Mouse (Mus musculus) adrenal gland, adult 2 months (tissue): ENCODE measurements around the gene Gm21964. TPM values are rescaled to one million over a fixed set of nuclear protein-coding genes. Genes with fewer than 3 reads are reported as not detected.

ENCODE experiments used
- DNase-seq: peaks from one replicate; pipeline ENCODE4 v3.0.0; 2021
- long read RNA-seq: library from polyadenylated mRNA; stranded (forward); transcript quantifications from one replicate; pipeline ENCODE4 v2.0.0, GENCODE M21; 2021
- polyA plus RNA-seq: library from polyadenylated mRNA; depleted of rRNA; stranded (reverse); fragments of >200 nt; gene quantifications from 2 replicates; pipeline ENCODE4 v1.2.3, GENCODE M21; 2012; rRNA removed
- total RNA-seq, 2 experiments: library from RNA; stranded (reverse); gene quantifications; 2 replicates each; pipeline ENCODE4 v1.2.3; 2021

Gm21964 gene
- total RNA-seq (not detected), polyA plus RNA-seq (not detected in 2 replicates)
- long read RNA-seq: 0 reads

- no peak for DNase-seq
Observed at GRCm38 (mm10) chr8:110100907-110101306, at the start of gene Gm21964. Gene Gm21964, plus strand, starts transcription at chr8:110101207.

GRCm38 (mm10) chr8:110051208-110051607 is 49.8 kb upstream of the Gm21964 start:
- no peak for DNase-seq

- no peak for DNase-seq
Observed at GRCm38 (mm10) chr8:110058207-110058606, 42.8 kb upstream of the Gm21964 start.

- no peak for DNase-seq
Observed at GRCm38 (mm10) chr8:110064161-110064560, 36.8 kb upstream of the Gm21964 start.

- no peak for DNase-seq
Observed at GRCm38 (mm10) chr8:110064606-110065365, 36.2 kb upstream of the Gm21964 start.

- DNase-seq: no peak
Observed at GRCm38 (mm10) chr8:110065676-110066075, 35.3 kb upstream of the Gm21964 start.

GRCm38 (mm10) chr8:110069706-110070105 is 31.3 kb upstream of the Gm21964 start:
- DNase-seq: peak; percentile 13

GRCm38 (mm10) chr8:110071600-110071999 is 29.4 kb upstream of the Gm21964 start:
- DNase-seq: peak; percentile 54

GRCm38 (mm10) chr8:110074496-110074895 is 26.5 kb upstream of the Gm21964 start:
- no peak for DNase-seq

GRCm38 (mm10) chr8:110079282-110080221 is 21.5 kb upstream of the Gm21964 start, which contains the start of gene Zfp612:
Gene Zfp612, plus strand, starts transcription at chr8:110079746.
- DNase-seq: peak; percentile 79

GRCm38 (mm10) chr8:110082416-110083105 is 18.4 kb upstream of the Gm21964 start:
- DNase-seq: no peak

- DNase-seq: peak; percentile 17
Observed at GRCm38 (mm10) chr8:110091869-110092268, 9.1 kb upstream of the Gm21964 start.

- no peak for DNase-seq
Observed at GRCm38 (mm10) chr8:110101676-110102075, 669 bp downstream of the Gm21964 start.

GRCm38 (mm10) chr8:110102653-110103052 is 1.6 kb downstream of the Gm21964 start, which contains the start of gene Gm17720:
Gene Gm17720, minus strand, starts transcription at chr8:110102753.
- no peak for DNase-seq

GRCm38 (mm10) chr8:110119715-110120114 is 18.7 kb downstream of the Gm21964 start:
- peak; percentile 11 for DNase-seq

- peak; percentile 70 for DNase-seq
Observed at GRCm38 (mm10) chr8:110130537-110130936, 29.5 kb downstream of the Gm21964 start.

- no peak for DNase-seq
Observed at GRCm38 (mm10) chr8:110134236-110134635, 33.2 kb downstream of the Gm21964 start.

GRCm38 (mm10) chr8:110135515-110135914 is 34.5 kb downstream of the Gm21964 start:
- DNase-seq: no peak

GRCm38 (mm10) chr8:110140156-110140555 is 39.1 kb downstream of the Gm21964 start:
- DNase-seq: no peak

- DNase-seq: no peak
Observed at GRCm38 (mm10) chr8:110140770-110141169, 39.8 kb downstream of the Gm21964 start.

- peak; percentile 33 for DNase-seq
Observed at GRCm38 (mm10) chr8:110145538-110145937, 44.5 kb downstream of the Gm21964 start.

- no peak for DNase-seq
Observed at GRCm38 (mm10) chr8:110152951-110153350, 51.9 kb downstream of the Gm21964 start.
